Mouse (Mus musculus) cortical plate, adult 2 months (tissue): ENCODE results near the gene Mbtps2.
A peak's percentile ranks its signal among the peaks of the same experiment; 100 is the strongest.

ENCODE experiments used
- CTCF ChIP-seq: fragments of 200-500 bp; IDR thresholded peaks from 2 replicates; pipeline ENCODE4 v1.5.1; 2011; ENCODE audit warnings: mild to moderate bottlenecking, control low read depth, low read length; ENCODE audit not compliant: insufficient read depth; ENCODE audit errors: extremely low read depth
- POLR2A ChIP-seq: fragments of 200-500 bp; IDR thresholded peaks from 2 replicates; pipeline ENCODE4 v1.6.1; 2011; ENCODE audit warnings: mild to moderate bottlenecking, low read length, control low read depth; ENCODE audit not compliant: insufficient read depth; ENCODE audit errors: extremely low read depth

GRCm38 (mm10) chrX:157486765-157487164 lies 111.8 kb downstream of the Mbtps2 start:
- TF ChIP-seq CTCF (peak; percentile 40; the same call in 1 of the 2 replicates), POLR2A (no peak)
